Mouse (Mus musculus): ENCODE results near the gene Hic2.

Hic2 gene

GRCm38 (mm10) chr16:17271124-17271523 lies 37.8 kb downstream of the Hic2 start:
- in situ Hi-C loops (cut with MboI; ENCODE audit: unreplicated experiment in 2 of 2) = loop anchor here (5.0 to 10.0 kb wide), 2 partner anchors 64 to 346 kb away; partner anchors contain the start of gene Rimbp3 (in 1 of the 2)

GRCm38 (mm10) chr16:17271856-17272255 lies 38.5 kb downstream of the Hic2 start:
- in situ Hi-C loops (cut with MboI; ENCODE audit: unreplicated experiment in 2 of 2) = loop anchor here (5.0 to 10.0 kb wide), 2 partner anchors 65 to 347 kb away; partner anchors contain the start of gene Rimbp3 (in 1 of the 2)

DNA sequence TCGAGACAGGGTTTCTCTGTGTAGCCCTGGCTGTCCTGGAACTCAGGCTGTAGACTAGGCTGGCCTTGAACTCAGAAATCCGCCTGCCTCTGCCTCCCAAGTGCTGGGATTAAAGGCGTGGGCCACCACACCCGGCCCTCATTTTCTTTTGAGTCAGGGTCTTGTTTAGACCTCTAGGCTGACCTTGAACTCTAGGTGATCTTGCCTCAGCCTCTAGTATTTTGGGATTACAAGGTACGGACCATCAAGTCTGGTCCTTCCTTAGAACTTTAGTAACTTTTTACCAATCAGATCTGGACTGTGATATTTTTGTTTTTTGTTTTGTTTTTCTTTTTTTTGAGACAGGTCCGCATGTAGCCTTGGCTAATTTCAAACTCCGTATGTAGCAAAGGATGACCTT lies 42.3 kb downstream of the Hic2 start, which contains the start of gene Tmem191c:
TSS of gene Tmem191c (plus strand) at position 357 of the 400 bp plus-strand sequence.
- in situ Hi-C loops (cut with MboI; ENCODE audit: unreplicated experiment in 2 of 2) = loop anchor here in 1 of 2 experiments (5.0 to 25.0 kb wide), 3 partner anchors 68 to 963 kb away; partner anchors contain the start of genes Rimbp3 and Yars2

DNA sequence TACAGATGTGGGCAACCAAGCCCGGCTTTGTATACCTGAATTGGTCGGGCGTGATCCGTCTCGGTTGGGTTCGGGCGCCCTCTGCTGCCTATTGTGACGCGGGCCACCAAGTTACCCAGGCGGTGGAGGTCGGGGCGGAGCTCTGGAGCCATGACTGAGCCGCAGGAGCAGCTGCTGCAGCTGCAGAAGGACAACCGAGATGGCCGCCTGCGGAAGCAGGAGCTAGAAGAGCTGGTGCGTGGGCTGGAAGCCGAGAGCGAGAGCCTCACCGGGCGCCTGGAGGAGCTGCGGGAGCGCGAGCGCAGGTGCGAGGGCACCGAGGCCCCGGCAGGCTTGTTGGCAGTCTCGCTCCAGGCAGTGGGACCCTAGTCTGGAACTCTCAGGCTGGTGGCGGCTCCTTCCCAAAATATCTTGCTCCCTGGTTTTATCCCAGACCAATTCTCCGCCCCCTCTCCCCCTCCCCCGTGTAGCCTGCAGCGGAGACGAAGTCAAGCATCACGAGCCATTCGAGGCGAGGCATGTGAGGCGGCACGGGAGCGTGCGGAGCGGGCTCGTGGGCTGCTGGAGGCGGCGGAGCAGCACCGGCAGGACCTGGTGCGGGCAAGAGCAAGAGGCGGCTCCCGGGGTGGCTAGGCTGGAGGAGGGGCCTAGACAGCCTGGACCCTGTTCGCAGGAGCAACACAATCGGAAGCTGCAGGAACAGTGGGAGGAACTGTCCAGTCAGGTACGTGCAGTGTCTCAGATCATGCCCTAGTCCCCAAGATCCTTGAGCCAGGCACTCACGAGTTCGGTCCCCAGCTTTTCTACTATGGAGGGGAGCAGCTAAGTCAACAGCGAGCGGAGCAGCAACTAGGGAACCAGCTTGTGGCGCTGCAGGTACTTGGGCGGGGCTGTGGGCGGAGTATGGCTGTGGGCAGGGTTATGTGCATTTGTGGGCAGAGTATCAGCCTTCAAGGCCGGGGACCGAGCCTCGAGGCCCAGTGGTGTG lies 43.1 kb downstream of the Hic2 start:
- in situ Hi-C loops (cut with MboI; ENCODE audit: unreplicated experiment in 2 of 2) = loop anchor here in 1 of 2 experiments (5.0 to 25.0 kb wide), 3 partner anchors 69 to 964 kb away; partner anchors contain the start of genes Rimbp3 and Yars2

- in situ Hi-C loops (cut with MboI; ENCODE audit: unreplicated experiment in 2 of 2) = loop anchor here in 1 of 2 experiments (5.0 to 25.0 kb wide), 3 partner anchors 70 to 965 kb away; partner anchors contain the start of genes Rimbp3 and Yars2
Measured at GRCm38 (mm10) chr16:17277342-17278211, 44.2 kb downstream of the Hic2 start.

DNA sequence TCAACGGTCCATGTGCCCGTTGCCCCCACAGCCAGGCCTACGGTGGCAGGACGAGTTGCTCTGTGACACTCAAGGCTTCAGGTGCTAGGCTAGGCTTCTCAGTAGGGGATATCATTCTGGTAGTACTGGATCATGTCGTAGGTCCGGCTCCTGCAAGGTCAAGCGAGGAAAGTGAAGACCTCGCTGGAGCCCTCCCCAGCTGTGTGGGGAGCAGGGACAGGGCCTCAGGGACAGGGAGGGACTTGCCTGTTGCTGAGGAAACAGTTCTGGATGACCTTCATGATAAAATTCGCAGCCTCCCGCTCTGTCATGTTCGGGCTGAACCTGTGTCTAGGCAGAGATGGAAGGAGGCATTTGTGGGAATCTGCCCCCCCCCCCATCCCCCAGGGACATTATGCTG lies 47.1 kb downstream of the Hic2 start:
- in situ Hi-C loops (cut with MboI; ENCODE audit: unreplicated experiment in 2 of 2) = loop anchor here (5.0 to 25.0 kb wide), 2 partner anchors 148 to 968 kb away; partner anchors contain the start of genes Sdf2l1 (in 2 of the 2) and Yars2 (in 1 of the 2)

DNA sequence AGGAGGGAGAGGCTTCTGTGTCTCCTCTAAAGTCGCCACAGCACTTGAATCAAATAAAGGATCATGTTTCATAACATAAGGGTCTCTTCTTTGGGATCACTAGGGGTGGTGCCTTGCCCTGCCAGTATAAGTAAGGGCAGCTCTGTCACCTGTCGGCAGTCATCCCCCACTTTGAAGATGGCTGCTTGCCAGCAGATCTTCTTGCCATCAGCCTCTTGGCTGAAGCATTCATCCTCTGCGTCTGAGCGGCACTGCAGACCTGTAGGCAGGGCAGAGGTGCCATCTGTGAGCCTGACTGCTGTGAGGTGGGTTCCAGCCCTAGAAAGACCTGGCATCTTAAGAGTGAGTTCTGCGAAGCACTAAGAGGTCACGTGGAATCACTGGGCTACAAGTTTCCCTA lies 49.8 kb downstream of the Hic2 start:
- in situ Hi-C loops (cut with MboI; ENCODE audit: unreplicated experiment in 2 of 2) = loop anchor here (5.0 to 25.0 kb wide), 2 partner anchors 151 to 971 kb away; partner anchors contain the start of genes Sdf2l1 (in 2 of the 2) and Yars2 (in 1 of the 2)

- in situ Hi-C loops (cut with MboI; ENCODE audit: unreplicated experiment in 2 of 2) = loop anchor here in 1 of 2 experiments (25.0 kb wide), 1 partner anchor 975 kb away; the partner anchor contains the start of gene Yars2
Measured at GRCm38 (mm10) chr16:17287103-17287502, 53.7 kb downstream of the Hic2 start.

DNA sequence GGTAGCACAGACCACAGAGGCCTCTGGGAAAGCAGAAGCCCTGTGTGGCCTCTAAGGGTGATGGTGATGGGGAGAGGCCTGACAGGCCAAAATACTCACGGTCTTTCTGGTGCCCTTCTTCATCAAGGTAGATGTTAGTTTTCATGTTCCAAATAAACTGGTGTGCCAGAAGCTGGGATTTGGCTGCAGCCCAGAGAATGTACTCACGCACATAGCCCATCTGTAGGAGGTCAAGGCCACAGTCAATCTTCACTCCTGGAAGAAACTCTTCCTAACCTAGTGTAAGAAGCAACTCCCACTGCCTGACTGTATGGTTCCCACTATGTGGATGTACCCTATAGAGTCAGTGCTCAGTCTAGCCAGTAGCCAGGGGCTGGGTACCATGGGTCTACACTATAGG lies 57.6 kb downstream of the Hic2 start:
- in situ Hi-C loops (cut with MboI; ENCODE audit: unreplicated experiment in 2 of 2) = loop anchor here in 1 of 2 experiments (25.0 kb wide), 1 partner anchor 979 kb away; the partner anchor contains the start of gene Yars2

DNA sequence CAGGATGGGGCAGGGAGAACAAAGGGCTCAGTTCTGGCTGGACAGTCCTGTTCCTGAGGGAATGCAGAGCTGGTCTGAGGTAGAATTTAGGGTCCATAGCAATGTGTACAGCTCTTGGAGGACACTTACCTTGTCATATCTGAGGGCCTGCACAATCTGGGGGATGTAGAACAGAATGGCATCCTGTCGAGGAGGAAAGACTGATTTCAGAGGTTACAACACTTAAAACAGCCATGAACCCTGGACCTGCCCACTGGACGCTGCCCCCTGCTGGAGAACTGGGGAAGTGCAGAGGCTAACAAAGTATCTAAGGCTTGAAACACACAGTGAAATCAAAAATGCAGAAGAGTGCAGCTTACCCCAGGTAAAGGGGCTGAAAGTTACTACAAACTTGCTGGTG lies 59.4 kb downstream of the Hic2 start:
- in situ Hi-C loops (cut with MboI; ENCODE audit: unreplicated experiment in 2 of 2) = loop anchor here in 1 of 2 experiments (25.0 kb wide), 1 partner anchor 980 kb away; the partner anchor contains the start of gene Yars2

- in situ Hi-C loops (cut with MboI; ENCODE audit: unreplicated experiment in 2 of 2) = no loop called here
Measured at GRCm38 (mm10) chr16:17300818-17301217, 67.4 kb downstream of the Hic2 start.

- in situ Hi-C loops (cut with MboI; ENCODE audit: unreplicated experiment in 2 of 2) = no loop called here
Measured at GRCm38 (mm10) chr16:17303521-17304245, 70.3 kb downstream of the Hic2 start.

GRCm38 (mm10) chr16:17307461-17307860 lies 74.1 kb downstream of the Hic2 start:
- in situ Hi-C loops (cut with MboI; ENCODE audit: unreplicated experiment in 2 of 2) = no loop called here

GRCm38 (mm10) chr16:17309036-17309435 lies 75.7 kb downstream of the Hic2 start:
- in situ Hi-C loops (cut with MboI; ENCODE audit: unreplicated experiment in 2 of 2) = no loop called here

- in situ Hi-C loops (cut with MboI; ENCODE audit: unreplicated experiment in 2 of 2) = no loop called here
Measured at GRCm38 (mm10) chr16:17312531-17312930, 79.2 kb downstream of the Hic2 start.
